In the genomic region with DNA sequence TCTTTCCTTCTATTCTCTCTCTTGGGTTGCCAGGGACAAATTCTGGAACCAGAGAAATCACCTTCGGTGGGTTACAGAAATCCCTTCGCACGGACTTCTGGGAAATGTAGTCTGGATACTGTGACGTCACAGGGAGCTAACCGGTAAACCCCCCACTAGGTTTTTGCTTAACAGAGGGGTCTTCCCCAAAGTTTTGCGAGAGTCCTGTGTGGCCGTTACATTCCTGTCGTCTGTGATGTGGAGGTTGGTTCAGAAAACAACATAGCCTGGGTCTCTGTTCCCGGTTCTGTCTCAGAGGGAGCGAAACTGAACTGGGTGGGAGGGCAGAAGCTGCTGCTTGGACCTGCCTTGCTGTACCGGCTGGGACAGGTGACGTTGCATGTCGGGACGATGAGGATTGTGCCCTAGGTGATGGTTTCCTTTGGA, we compare ENCODE assay signal across 8 mouse cellular contexts. TPM values are rescaled to one million over a fixed set of nuclear protein-coding genes. Genes with fewer than 3 reads are reported as not detected.
DNase-seq lines count a peak whose midpoint lies in the region; ATAC-seq and TF ChIP-seq lines count a peak whose summit lies in the region.

TSS of gene Gm10037 (plus strand) at position 196 of the 426 bp plus-strand sequence.

- peak within 1 kb of the TSS; percentile 66 for H3K4me3 ChIP-seq in forebrain, embryonic 16.5 days (replicated peaks; ENCODE audit: low read length)
- H3K4me3 ChIP-seq in hindbrain, embryonic 13.5 days, result peak within 1 kb of the TSS; percentile 53
- H3K4me3 ChIP-seq in lung, embryonic 14.5 days (ENCODE audit: low read depth, low read length), result peak within 1 kb of the TSS; percentile 47
- H3K4me3 ChIP-seq in neural tube, embryonic 15.5 days (replicated peaks), result peak within 1 kb of the TSS; percentile 50

- peak within 1 kb of the TSS; percentile 70 for H3K9ac ChIP-seq in forebrain, embryonic 16.5 days (replicated peaks; ENCODE audit: low read depth, low read length)
- peak within 1 kb of the TSS; percentile 75 for H3K9ac ChIP-seq in hindbrain, embryonic 13.5 days
- peak within 1 kb of the TSS; percentile 57 for H3K9ac ChIP-seq in lung, embryonic 14.5 days
- peak within 1 kb of the TSS; percentile 64 for H3K9ac ChIP-seq in neural tube, embryonic 15.5 days (replicated peaks)

- peaks cover 8% of the 10 kb centered on the region for H3K36me3 ChIP-seq in forebrain, embryonic 16.5 days (ENCODE audit: control insufficient read depth, insufficient read depth)
- peaks cover 12% of the 10 kb centered on the region for H3K36me3 ChIP-seq in hindbrain, embryonic 13.5 days
- H3K36me3 ChIP-seq in lung, embryonic 14.5 days (ENCODE audit: insufficient read depth), result peaks cover 7% of the 10 kb centered on the region
- H3K36me3 ChIP-seq in neural tube, embryonic 15.5 days, result peaks cover 11% of the 10 kb centered on the region

- peak; percentile 72 for DNase-seq in ES-CJ7 (ENCODE audit: low read depth, low spot score)
- peak; percentile 65 for DNase-seq in cerebellum, adult 11-12 months
- peak; percentile 40 to 55 for DNase-seq in layer of hippocampus, postnatal 10 days (ENCODE audit: low spot score in 2 of 2)
- DNase-seq in lung, embryonic 14.5 days, result peak; percentile 89
- DNase-seq in testis, postnatal 14 days (ENCODE audit: low spot score), result peak; percentile 19

- WGBS in forebrain, embryonic 16.5 days, result 3% methylated on average over 14 of the region's 14 CpGs
- 7% methylated on average over 14 of the region's 14 CpGs for WGBS in hindbrain, embryonic 13.5 days
- 2% methylated on average over 14 of the region's 14 CpGs for WGBS in lung, embryonic 14.5 days
- 5% methylated on average over 14 of the region's 14 CpGs for WGBS in neural tube, embryonic 15.5 days

- H3K27ac ChIP-seq in forebrain, embryonic 16.5 days (ENCODE audit: low read length), result peak within 1 kb of the TSS; percentile 60; the same call in 1 of the 2 replicates
- H3K27ac ChIP-seq in hindbrain, embryonic 13.5 days, result 0 out of 2 replicates have a peak within 1 kb of the TSS, but pooled peaks have one; percentile 1
- H3K27ac ChIP-seq in lung, embryonic 14.5 days (ENCODE audit: low read depth), result no peak within 1 kb of the TSS
- peak within 1 kb of the TSS; percentile 56; the same call in 1 of the 2 replicates for H3K27ac ChIP-seq in neural tube, embryonic 15.5 days (replicated peaks)

- TF ChIP-seq CTCF in lung, embryonic 14.5 days (IDR thresholded peaks at IDR 0.05; ENCODE audit: low read depth), result no peak

- H3K9me3 ChIP-seq in forebrain, embryonic 16.5 days (ENCODE audit: control insufficient read depth, low read length), result peaks cover 4% of the 10 kb centered on the region
- H3K9me3 ChIP-seq in hindbrain, embryonic 13.5 days, result 0 out of 2 replicates have a peak, but pooled peaks cover 8% of the 10 kb centered on the region
- H3K9me3 ChIP-seq in lung, embryonic 14.5 days (ENCODE audit: low read depth, low read length), result peaks cover 9% of the 10 kb centered on the region; the same call in 1 of the 2 replicates
- H3K9me3 ChIP-seq in neural tube, embryonic 15.5 days (replicated peaks), result peaks cover 6% of the 10 kb centered on the region

- ATAC-seq in forebrain, embryonic 16.5 days, result peak; percentile 85
- ATAC-seq in hindbrain, embryonic 13.5 days (ENCODE audit: low FRiP score), result peak; percentile 78
- peak; percentile 86 for ATAC-seq in lung, embryonic 14.5 days (ENCODE audit: insufficient read depth)
- peak; percentile 87 for ATAC-seq in neural tube, embryonic 15.5 days (ENCODE audit: low FRiP score)

- H3K27me3 ChIP-seq in forebrain, embryonic 16.5 days (replicated peaks; ENCODE audit: control insufficient read depth, insufficient read depth, low read length), result no peaks in the 10 kb centered on the region
- H3K27me3 ChIP-seq in hindbrain, embryonic 13.5 days, result no peaks in the 10 kb centered on the region
- no peaks in the 10 kb centered on the region for H3K27me3 ChIP-seq in lung, embryonic 14.5 days (ENCODE audit: insufficient read depth, low read length)
- no peaks in the 10 kb centered on the region for H3K27me3 ChIP-seq in neural tube, embryonic 15.5 days (replicated peaks)

- H3K4me2 ChIP-seq in forebrain, embryonic 16.5 days (ENCODE audit: low read length), result peak within 1 kb of the TSS; percentile 77
- peak within 1 kb of the TSS; percentile 66 for H3K4me2 ChIP-seq in hindbrain, embryonic 13.5 days
- peak within 1 kb of the TSS; percentile 74 for H3K4me2 ChIP-seq in lung, embryonic 14.5 days
- peak within 1 kb of the TSS; percentile 69 for H3K4me2 ChIP-seq in neural tube, embryonic 15.5 days

- peaks cover 3% of the 10 kb centered on the region; the same call in 1 of the 2 replicates for H3K4me1 ChIP-seq in forebrain, embryonic 16.5 days (replicated peaks; ENCODE audit: control insufficient read depth, insufficient read depth, low read length)
- H3K4me1 ChIP-seq in hindbrain, embryonic 13.5 days (replicated peaks), result 0 out of 2 replicates have a peak, but pooled peaks cover 6% of the 10 kb centered on the region
- H3K4me1 ChIP-seq in lung, embryonic 14.5 days (ENCODE audit: insufficient read depth), result no peaks in the 10 kb centered on the region
- H3K4me1 ChIP-seq in neural tube, embryonic 15.5 days, result peaks cover 11% of the 10 kb centered on the region; the same call in 1 of the 2 replicates

RNA-seq across cellular contexts. Expression of gene Gm10037, which starts in this region (rescaled TPM):
- polyA plus RNA-seq in forebrain, embryonic 16.5 days (2015; fragmentation: Nextera tagmentation; extraction: Ambion mirVana), result 3.6 and 4.9 TPM in 2 replicates
- 7.4 and 7.7 TPM in 2 replicates for polyA plus RNA-seq in hindbrain, embryonic 13.5 days (2015; fragmentation: Nextera tagmentation; extraction: Ambion mirVana)
- 1 to 10 TPM; 7.4 to 8.4 TPM for total RNA-seq in layer of hippocampus, postnatal 10 days (2021)
- polyA plus RNA-seq in lung, embryonic 14.5 days (2014; fragmentation: Nextera tagmentation; extraction: Ambion mirVana), result 3.0 and 3.5 TPM in 2 replicates
- 5.8 and 7.2 TPM in 2 replicates for polyA plus RNA-seq in neural tube, embryonic 15.5 days (2015; fragmentation: Nextera tagmentation; extraction: Ambion mirVana)

Comparison
In these comparisons a context has a peak if more than half of its experiments do, and no peak if none do; other contexts are left out.
1. DNase-seq: peak in every context shown above with its lines; median percentile 89 in lung, embryonic 14.5 days; 72 in ES-CJ7; 65 in cerebellum, adult 11-12 months; 48 in layer of hippocampus, postnatal 10 days; 19 in testis, postnatal 14 days.